Mouse (Mus musculus) forelimb bud, embryonic 11.5 days (tissue): Measurements from ENCODE around the gene 1700025G04Rik.

ENCODE experiments used
- DNase-seq: peaks from one replicate; pipeline ENCODE4 v3.0.0-alpha.2; 2012; ENCODE audit warnings: low read depth, low spot score

1700025G04Rik gene

DNA sequence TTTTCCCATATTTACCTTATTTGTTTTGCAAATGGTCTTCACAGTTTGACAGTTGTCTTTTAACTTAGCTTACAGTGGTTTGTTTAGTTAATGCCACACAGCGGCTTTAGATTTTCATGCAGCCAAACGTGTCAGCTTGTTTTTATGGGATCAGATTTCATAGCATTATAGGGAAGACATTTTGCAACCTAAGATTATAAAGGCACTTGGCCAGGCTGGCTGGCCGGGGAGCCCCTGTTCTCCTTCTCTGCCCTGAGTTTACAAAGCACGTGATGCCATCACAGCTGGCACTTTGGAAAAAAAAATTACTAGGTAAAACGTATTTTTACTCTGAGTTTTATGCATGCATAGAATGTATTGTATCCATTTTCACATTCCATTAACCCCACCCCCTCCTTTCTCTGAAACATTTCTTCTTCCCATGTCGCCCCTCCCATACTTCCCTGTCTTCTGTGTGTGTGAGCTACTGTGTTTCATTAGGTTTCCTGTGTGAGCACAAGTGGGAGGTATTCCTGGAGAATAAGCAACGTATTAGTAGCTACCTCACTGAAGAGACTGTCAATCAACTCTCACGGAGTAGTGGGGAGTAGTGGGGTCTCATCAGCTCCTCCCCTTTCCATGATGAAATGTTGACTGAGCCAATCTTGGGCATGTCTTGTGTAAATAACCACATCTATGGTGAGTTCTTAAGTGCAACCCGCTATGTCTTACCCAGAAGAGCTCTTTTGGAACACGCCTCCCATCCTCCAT is 93.8 kb downstream of the 1700025G04Rik start:
- no peak for DNase-seq

DNA sequence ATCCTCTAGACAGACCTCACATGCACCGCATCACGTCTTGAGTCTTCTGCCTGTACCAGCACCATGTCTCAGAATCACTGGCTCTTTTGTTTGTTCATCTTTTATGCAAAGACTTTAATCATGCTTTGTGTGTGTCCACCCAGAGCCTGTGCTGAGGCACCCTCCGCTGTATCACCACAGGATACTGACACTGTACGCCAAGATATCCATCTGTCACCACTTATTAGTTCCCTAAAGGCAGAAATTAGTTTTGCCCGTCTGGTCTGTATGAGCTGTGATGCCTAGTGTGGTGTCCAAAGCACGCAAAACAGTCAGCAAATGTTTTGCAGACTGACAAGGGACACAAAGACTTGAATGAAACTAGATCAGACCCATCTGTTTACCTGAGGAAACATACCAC is 95.7 kb downstream of the 1700025G04Rik start:
- DNase-seq: no peak

DNA sequence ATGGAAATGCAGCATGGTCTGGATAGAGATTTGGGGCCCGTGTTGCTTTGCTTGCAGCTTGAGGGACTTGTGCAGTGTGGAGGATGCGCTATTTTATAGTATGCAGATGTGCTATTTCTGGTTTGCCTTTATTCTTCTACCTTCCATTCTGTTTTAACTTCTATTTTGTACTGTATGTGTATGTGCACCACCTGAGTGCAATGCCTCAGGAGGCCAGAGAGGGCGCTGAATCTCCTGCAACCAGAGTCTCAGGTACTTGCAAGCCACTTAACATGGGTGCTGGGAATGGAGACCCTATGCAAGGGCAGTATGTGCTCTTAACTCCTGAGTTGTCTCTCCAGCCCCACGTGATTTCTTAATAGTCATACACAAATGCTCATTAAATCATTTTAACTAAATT is 98.4 kb downstream of the 1700025G04Rik start:
- no peak for DNase-seq

DNA sequence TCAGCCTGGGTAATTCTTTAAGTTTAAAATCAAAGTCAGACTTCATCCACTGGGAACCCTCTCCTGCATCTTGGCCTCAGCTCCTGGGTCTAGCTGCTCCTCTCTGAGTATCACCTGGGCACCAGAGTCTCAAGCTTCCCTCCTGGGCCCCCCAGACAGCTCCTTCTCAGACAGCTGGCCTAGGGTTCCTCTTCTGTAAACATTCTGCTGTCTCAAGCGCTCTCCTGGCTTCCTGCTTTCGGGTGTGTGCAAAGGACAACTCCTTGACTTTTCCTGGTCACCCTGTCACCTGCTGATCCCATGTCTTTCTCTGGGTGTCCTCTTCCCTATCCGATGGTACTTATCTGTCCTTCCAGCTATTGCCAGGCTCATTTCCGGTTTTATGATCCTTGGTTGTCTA is 99.3 kb downstream of the 1700025G04Rik start:
- DNase-seq: no peak

DNA sequence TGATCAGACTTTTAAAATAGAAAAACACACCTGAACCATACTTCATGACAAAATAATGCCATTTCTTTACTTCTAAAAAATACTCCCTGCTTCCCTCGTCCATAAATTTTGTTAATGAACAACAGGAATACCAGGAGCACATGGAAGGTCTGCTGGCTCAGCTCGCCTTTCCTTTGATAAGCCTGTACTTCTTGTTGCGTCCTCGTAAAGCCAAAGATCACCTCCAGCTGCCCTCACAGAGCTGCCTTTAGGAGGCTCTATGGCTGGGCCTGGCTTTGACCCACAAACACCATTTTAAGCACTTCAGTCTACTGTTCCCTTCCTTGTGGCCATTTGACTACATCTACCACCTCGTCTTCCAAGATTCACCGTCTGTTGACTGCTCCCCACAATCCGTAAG is 101.2 kb downstream of the 1700025G04Rik start:
- DNase-seq: no peak

DNA sequence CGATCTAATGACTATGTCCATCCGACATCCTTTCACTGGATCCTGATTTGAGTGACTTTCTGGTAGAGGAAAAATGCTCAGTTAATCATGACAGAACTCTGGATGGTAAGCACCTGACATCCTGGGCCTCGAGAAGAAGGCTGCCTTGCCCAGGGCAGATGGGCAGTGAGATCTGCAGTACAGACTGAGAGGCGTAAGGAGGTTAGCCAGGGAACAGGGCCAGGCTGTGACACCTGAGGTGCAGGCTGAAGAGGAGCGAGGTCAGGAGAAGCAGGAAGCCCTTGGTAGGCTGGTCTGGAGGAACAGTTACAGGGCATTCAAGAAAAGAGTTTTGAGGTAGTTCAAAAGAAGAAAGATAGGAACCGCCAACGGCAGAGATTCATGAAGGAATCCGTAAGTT is 101.9 kb downstream of the 1700025G04Rik start:
- no peak for DNase-seq

DNA sequence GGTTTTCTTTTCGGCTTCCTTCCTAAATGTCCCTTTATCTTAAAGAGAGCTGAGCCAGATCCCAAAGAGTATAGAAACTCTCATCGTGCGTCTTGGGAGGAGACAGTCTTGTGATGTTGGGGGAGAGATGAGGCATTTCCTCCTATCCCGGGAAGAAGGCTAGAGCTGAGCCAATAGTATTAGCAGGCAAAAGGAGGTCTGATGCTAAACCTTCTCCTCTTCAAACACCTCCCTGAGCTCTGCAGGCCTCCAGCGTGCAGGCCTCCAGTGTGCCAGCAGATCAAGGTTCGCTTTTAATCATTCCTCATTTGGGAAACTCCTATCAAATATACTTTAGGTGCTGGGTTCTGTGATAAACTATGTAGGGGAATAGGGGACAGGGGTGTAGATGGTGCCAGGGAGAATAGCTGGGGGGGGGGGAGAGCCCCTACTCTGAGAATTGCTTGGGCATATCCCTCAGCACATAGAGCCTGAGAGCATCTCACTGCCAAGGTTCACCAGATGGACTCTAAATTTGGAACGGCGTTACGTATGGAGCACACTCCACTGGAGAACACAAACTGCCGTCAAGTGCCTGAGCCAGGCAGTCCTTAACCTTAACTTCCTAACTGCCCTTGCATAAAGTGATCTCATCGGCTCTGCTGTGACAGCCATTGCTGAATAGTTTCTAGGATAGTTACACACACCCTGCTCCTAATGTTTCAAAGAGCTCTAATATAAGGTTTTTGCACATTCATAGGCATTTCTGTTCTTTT is 103.7 kb downstream of the 1700025G04Rik start:
- DNase-seq: no peak

DNA sequence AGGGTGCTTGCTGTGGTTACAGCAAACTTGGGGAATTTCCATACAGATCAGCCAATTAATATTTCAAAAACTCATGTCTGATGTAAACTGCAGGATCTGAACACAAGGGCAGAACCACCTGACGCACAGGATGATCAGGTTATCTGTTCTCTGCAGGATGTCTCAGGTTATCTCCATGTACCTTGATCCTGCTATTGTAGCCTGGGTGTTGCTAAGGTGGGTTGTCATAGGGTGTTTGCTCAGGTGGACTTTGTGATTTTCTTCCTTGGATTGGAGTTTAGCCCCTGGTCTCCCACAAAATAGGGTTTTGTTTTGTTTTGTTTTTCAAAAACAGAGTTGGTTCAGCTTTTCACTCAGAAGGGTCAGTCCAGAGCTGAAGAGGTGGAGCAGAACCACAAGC is 104.9 kb downstream of the 1700025G04Rik start:
- DNase-seq: no peak

DNA sequence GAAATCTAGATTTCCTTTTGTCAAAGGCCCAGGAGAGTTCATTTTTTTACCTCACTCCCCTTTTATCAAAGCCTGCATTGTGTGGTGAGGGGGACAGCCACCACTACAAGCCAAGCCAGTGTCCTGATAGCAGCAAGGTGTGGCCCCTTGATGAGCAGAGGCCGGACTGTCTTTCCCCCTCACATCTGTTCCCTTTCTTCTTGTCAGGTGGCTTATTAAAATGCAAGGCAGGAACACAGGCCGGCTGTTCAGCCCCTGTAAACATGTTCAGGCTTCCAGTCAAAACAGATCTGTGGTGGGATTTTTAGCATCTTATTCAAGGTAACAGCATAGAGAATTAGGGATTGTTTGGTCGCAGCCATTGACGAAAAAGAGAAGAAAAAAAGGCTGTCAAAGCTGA is 105.9 kb downstream of the 1700025G04Rik start:
- no peak for DNase-seq

DNA sequence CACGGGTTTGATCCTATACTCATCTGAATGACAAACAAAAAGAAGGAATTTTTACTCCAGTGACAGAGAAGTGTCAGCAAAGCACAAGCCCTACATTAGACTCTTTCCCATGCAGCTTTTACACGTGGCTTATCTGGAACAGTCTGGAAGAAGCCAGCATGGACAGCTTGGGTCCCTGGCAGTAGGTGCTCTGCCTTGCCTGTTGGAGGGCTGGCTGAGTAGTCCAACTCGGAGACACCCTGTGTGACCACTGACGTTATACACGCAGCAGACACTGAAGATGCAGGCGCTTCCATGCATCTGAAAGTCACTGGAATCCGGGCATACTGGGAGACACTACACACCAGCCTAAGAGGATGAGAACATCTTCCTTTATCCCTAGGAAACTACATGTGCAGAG is 109.4 kb downstream of the 1700025G04Rik start:
- DNase-seq: no peak

DNA sequence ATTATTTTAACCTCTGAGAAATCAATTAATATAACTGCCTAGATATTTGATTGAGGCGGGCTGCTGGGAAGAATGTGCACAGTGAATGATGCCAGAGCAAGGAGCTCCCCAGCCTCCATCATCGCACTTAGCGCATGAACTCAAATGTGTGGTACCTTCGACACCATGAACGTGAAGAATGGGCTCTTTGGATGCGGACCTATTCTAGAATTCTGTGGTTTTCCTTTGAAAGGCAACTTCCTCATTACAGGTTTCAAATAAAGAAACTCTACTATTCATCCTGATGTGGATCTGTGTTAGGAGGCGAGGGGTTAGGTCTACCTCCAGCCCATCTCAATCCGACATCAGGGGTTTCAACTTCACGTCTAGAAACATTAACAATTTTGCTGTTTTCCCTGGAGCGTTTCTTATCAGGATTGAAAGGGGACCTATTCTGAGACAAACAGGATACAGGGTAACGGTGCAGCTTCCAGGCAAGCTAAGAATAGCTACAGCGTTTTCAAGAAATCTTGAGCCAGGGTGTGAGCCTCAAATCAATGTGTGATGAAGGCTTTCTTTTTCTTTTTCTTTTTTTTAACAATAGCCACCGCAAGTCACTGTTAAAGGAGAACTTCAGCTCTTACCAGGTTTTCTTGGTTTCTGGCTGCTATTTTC is 110.0 kb downstream of the 1700025G04Rik start:
- DNase-seq: no peak

DNA sequence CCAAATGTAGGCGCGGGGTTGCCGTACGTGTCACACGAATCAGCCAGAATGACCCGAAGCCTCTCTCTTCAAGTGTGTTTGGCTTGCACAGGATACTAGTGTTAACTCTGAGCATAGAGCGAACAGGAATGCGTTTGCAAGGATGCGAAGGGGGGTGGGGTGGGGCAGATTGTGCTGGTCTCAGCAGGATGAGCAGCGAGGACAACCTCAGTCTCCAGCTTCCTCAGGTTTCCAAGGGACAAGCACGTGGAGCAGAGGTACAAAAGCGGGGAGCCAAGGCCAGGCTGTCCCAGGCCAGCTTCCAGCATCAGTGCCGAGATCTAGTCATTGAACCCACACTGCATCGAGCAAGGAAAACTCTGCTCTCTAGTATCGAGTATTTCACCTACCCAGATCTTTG is 111.2 kb downstream of the 1700025G04Rik start:
- no peak for DNase-seq

DNA sequence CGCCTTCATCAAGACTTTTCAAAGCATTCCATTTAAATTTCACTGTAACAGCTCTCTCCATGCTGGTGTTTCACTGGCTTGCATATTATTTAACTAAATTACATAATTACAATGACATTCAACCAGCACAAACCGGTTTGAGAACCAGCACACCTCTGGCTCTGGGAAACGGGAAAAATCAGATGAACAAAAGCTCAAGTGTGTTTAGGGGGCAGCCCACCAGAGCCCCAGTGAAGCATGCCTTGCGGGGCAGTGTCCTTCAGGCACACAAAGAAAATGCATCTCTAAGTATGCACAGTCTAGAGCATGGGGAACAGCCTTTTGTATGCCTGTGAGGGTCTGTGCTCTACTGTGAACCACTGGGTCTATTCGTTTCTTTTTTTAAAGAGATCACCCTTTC is 112.3 kb downstream of the 1700025G04Rik start:
- no peak for DNase-seq

DNA sequence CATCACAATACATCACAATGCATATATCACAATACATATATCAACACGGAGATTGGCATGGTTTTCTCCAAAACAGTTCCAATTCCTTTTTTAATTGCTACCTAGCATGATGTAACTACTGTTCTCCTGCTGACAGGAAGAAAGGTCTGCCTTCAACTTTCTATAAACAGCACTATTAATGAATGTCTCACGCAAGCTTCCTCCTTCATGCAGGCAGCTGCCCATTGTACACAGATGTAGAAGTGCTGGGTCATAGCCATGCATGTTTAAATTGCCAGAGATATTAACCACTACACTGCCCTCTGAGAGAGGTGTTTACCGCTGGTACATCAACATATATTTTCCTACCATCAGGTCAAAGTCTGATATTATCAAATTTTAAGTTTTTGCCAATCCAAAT is 113.1 kb downstream of the 1700025G04Rik start:
- no peak for DNase-seq

DNA sequence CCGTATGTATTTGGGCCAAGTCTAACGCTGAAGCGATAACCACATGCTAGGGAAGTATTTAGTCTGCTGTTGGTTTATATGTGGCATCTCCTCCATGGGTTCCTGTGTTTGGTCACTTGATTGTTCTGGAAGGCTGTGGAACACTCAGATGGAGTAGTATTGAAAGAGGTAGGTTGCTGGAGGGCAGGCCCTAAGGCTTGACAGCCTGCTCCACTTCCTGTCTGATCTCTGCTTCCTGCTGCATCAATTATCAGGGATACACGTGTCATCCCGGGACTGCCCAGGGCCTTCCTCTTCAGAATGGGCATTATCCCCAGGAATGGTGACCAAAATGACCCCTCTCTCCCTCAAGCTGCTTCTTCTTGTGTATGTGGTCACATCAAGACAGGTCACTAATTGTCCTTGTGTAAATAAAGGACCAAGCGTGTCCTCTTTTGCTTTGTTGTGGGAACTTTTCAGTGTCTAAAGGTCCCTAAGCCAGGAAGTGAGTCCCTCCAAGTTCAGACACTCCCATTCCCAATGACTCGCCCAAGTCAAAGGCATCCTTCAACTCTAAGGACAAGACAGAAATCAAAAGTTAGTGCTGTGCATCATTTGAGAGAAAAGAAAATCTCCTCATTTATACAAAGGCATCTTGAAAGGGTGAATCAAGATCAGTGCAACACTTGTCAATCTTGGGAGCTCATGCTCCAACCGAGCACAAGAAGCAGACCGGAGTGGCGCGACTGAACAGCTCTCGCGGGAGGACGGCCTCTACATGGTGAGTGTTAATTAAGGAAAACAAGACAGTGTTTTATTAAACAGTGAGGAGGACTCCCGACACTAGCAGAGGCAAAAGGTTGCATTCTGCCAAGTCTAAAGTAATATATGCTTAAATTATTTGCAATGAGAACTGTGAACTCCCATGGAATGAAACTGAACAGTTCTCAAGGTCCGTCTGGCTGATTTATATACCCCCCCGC is 114.2 kb downstream of the 1700025G04Rik start:
- DNase-seq: no peak

DNA sequence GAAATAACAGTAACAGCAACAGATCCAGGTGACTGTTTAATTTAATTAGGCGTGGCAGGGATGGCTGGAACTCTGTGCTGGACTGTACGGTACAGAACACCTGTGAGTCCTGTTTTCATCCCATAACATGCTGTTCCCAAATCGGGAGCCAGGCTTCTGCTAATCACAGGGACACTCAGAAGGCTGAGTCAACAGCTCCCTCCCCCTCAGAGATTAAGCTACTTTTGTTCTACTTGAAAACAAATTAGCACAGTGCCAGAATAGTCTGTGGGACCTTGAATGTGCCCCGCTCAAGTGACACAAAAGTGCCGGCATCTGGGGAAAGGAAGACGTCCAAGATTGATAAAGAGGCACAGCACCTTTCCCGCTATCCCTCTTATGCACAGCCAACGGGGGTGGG is 115.0 kb downstream of the 1700025G04Rik start:
- no peak for DNase-seq

DNA sequence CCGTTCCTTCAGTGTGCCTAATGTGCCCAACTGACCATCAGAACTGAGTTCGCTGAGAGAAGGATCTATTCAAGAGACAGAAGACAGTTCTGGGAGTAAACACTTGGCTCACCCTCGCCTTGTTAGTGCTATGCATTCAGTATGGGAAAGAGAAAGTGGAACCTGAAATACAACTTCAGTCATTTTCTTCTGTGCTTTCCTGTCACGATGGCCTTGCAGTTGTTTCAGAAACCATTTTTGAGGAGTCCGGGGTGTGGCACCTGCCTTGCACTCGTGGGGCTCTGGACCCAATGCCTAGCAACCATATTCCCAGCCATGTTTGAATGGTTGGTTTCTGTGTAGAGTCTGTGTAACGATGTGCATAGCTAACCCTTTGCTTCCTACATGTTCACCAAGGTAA is 115.5 kb downstream of the 1700025G04Rik start:
- no peak for DNase-seq

DNA sequence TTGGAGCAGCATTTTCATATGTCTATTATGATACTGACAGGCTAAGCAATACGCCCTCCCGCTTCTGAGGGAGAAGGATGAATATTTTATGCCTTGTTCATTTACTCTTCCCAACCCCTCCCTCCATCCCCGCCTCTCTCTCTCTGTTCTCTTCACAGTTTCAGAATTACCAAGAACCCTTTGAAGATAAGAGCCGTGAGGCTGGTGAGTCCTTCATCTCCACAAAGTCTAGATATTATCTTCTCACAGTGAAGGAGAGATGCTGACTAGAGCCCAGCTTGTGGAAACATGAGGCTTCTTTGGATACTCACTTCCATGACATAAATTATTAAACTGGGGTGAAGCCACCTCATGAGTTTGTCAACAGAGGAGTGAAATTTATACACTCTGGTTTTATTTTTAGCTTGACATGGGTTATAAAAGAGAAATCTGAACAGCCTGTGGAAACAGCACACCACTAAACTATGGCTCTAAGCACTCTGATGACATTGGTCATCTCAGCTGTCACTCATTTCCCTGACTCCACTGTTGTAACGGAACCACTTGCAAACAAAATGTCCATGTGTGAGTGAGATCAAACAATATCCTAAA is 116.7 kb downstream of the 1700025G04Rik start:
- no peak for DNase-seq

DNA sequence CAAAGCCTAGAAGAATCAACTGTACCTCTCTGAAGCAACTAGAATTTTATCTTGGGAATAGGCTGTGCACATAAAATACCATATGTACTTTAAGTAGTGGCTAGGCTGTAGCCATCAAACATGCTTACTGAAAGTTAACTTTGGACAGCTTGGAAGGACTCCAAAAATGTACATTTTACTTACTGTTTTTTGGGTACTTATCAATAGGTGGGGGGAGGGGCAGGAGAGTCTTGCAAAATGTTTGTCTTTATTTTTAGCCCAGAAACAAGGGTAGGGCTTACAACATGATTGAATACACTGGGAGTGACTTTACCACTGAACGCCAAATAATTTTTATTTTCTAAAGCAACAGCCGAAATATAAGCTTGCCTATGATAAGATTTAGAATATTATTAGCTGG is 118.3 kb downstream of the 1700025G04Rik start:
- no peak for DNase-seq

DNA sequence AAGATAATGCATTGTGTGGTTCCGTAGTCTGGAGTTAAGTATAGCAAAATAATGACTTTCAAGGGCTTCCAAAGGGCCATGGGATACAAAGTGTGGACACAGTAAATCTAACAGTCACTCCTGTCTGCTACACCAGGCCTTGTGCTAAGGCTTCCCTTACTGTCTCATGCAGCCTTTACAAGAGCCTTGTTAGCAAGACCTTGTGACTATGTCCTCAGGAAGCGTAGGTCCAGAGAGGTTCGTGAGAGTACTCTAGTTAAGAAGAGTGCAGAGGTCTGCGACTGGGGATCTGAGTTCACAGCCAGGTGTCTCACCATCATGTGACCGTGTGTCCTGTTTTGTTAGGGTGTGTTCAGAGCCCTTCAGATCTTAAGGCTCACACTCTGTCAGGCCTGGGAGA is 121.8 kb downstream of the 1700025G04Rik start:
- no peak for DNase-seq

DNA sequence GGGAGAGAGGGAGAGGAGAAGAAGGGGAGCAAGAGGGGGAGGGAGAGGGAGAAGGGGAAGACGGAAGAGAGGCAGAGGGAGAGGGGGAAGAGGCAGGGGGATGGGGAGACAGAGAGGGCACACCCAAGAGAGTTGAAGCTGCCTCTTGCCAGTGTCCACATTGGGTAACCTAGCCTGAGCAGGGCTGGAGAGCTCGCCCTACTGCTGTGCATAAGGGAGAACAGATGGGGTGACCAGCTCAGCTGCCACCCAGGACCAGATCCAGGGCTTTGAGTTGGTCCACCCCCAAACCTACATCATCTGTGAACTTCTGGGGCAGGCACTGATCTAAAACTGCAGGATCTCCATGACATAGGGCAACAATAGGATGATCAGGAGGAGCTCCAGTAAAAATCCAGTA is 125.1 kb downstream of the 1700025G04Rik start:
- DNase-seq: no peak
